Mouse (Mus musculus) forebrain, embryonic 14.5 days (tissue): ENCODE measurements at regions not wholly inside any gene's neighbourhood (a gene's known extent, or its start where the extent isn't known, plus 50 kb on each side); places are given as distances from the start of the nearest gene placed in this dataset.
A peak's percentile ranks its signal among the peaks of the same experiment; 100 is the strongest.

Source experiments
- ATAC-seq: fragments of 200-750 bp; cut with Nextera tagmentation; 2 replicates; pipeline ENCODE4 v1.8.0; 2017; ENCODE audit warnings: mild to moderate bottlenecking, moderate library complexity
- DNase-seq: peaks from one replicate; pipeline ENCODE4 v3.0.0-alpha.2; 2015; ENCODE audit warnings: low spot score
- H3K27ac ChIP-seq: fragments of 300-500 bp; sonication (generic); 2 replicates; pipeline ENCODE4 v1.5.1; 2014; ENCODE audit warnings: low read depth, mild to moderate bottlenecking, control low read depth, low read length, moderate library complexity
- H3K27me3 ChIP-seq: fragments of 300-500 bp; sonication (generic); replicated peaks from 2 replicates; pipeline ENCODE4 v1.6.1; 2014; ENCODE audit warnings: low read length, control low read depth, mixed read lengths; ENCODE audit not compliant: control insufficient read depth, insufficient read depth
- H3K36me3 ChIP-seq: fragments of 300-500 bp; sonication (generic); 2 replicates; pipeline ENCODE4 v1.6.1; 2014; ENCODE audit warnings: low read length, control low read depth; ENCODE audit not compliant: control insufficient read depth, insufficient read depth
- H3K4me1 ChIP-seq: fragments of 300-500 bp; sonication (generic); 2 replicates; pipeline ENCODE4 v1.6.1; 2014; ENCODE audit warnings: antibody characterized with exemption, low read length, control low read depth; ENCODE audit not compliant: control insufficient read depth, insufficient read depth
- H3K4me2 ChIP-seq: fragments of 300-500 bp; sonication (generic); 2 replicates; pipeline ENCODE4 v1.6.1; 2014; ENCODE audit warnings: mild to moderate bottlenecking, control low read depth, low read length
- H3K4me3 ChIP-seq: fragments of 300-500 bp; sonication (generic); 2 replicates; pipeline ENCODE4 v1.5.1; 2014; ENCODE audit warnings: low read depth, low read length, control low read depth
- H3K9ac ChIP-seq: fragments of 300-500 bp; sonication (generic); 2 replicates; pipeline ENCODE4 v1.6.1; 2014; ENCODE audit warnings: mild to moderate bottlenecking, low read length, control low read depth, moderate library complexity
- H3K9me3 ChIP-seq: fragments of 300-500 bp; sonication (generic); replicated peaks from 2 replicates; pipeline ENCODE4 v1.6.1; 2016; ENCODE audit warnings: low read length, control low read depth, mixed read lengths; ENCODE audit not compliant: control insufficient read depth
- WGBS: fragments of 180-500 bp; shearing (Covaris S2); extraction: QIAGEN DNeasy Blood & Tissue Kit; methylation state at CpG from one replicate; pipeline ENCODE4 v1.1.7; 2014; 5-methylcytosine and 5-hydroxymethylcytosine counted together

DNA sequence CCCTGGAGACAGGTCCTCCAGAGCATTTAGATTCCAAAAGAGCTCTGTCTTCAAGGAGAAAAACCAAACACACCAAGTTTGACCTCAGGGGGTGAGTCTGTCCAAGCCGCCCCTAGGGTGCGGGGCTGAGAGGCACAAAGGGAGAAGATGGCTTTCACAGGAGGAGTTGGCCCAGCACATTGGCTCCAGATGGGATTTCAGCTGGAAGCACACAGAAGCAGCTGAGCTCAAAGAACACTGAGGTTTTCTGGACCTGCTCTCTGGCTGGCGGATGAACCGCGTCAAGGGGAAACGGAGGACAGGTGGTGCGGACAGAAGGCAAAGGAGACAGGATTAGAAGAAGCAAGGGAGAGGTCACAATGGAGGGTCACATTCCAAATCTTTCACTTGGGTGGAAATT, 466.9 kb downstream of the Prss52 start:
- Histone ChIP-seq H3K4me1 (peaks cover 6% of the 10 kb centered on the region; the same call in 1 of the 2 replicates), H3K9me3 (no peaks in the 10 kb centered on the region), H3K9ac (no peak overlapping the region), H3K27ac (no peak overlapping the region), H3K36me3 (no peaks in the 10 kb centered on the region), H3K27me3 (no peaks in the 10 kb centered on the region), H3K4me3 (no peak overlapping the region), H3K4me2 (no peak overlapping the region)
- WGBS = 74% methylated on average over 7 of the region's 7 CpGs
- DNase-seq = no peak
- ATAC-seq = no peak

GRCm38 (mm10) chr14:64572756-64573155, 468.7 kb downstream of the Prss52 start:
- no peak for ATAC-seq
- H3K4me1 ChIP-seq = peaks cover 6% of the 10 kb centered on the region; the same call in 1 of the 2 replicates
- no peak overlapping the region for H3K4me2 ChIP-seq
- H3K9ac ChIP-seq = no peak overlapping the region
- no peak overlapping the region for H3K4me3 ChIP-seq
- no peaks in the 10 kb centered on the region for H3K9me3 ChIP-seq
- DNase-seq = no peak
- WGBS = 75% methylated on average over 2 of the region's 2 CpGs
- H3K36me3 ChIP-seq = no peaks in the 10 kb centered on the region
- H3K27me3 ChIP-seq = no peaks in the 10 kb centered on the region
- no peak overlapping the region for H3K27ac ChIP-seq

GRCm38 (mm10) chr14:64573773-64574172, 469.7 kb downstream of the Prss52 start:
- ATAC-seq = no peak
- H3K27ac ChIP-seq = peak overlapping the region; percentile 72
- WGBS = 57% methylated on average over 5 of the region's 5 CpGs
- no peaks in the 10 kb centered on the region for H3K27me3 ChIP-seq
- DNase-seq = no peak
- H3K4me3 ChIP-seq = no peak overlapping the region
- no peaks in the 10 kb centered on the region for H3K36me3 ChIP-seq
- H3K4me1 ChIP-seq = peaks cover 6% of the 10 kb centered on the region; the same call in 1 of the 2 replicates
- peak overlapping the region; percentile 41; the same call in 1 of the 2 replicates for H3K4me2 ChIP-seq
- peak overlapping the region; percentile 38; the same call in 1 of the 2 replicates for H3K9ac ChIP-seq
- no peaks in the 10 kb centered on the region for H3K9me3 ChIP-seq

- H3K9ac ChIP-seq = peak overlapping the region; percentile 48
- ATAC-seq (peak; percentile 78), DNase-seq (peak; percentile 56)
- no peaks in the 10 kb centered on the region for H3K27me3 ChIP-seq
- no peaks in the 10 kb centered on the region for H3K9me3 ChIP-seq
- H3K4me2 ChIP-seq = peak overlapping the region; percentile 41
- peaks cover 6% of the 10 kb centered on the region; the same call in 1 of the 2 replicates for H3K4me1 ChIP-seq
- WGBS = 57% methylated on average over 7 of the region's 7 CpGs
- H3K27ac ChIP-seq = peak overlapping the region; percentile 72
- H3K4me3 ChIP-seq = peak overlapping the region; percentile 14; the same call in 1 of the 2 replicates
- no peaks in the 10 kb centered on the region for H3K36me3 ChIP-seq
Measured at GRCm38 (mm10) chr14:64574277-64574676, 470.2 kb downstream of the Prss52 start.

DNA sequence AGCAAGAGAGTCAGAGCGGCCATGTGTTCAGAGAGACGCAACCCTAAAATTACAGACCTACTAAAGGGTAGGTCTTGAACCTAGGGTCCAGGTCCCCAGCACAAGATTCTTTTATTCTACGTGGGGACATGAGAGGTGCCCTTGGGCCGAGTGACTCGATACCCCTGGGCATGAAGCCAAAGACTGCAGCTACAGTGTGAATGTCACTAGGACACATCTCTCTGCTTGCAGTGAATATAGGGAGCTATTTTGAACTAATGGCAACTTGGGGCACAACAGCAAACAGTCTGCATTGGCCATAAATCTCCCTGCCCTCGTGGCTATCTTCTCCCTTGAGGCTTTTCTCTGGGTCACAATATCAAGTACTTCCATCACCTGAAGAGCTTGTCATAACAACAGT, 470.7 kb downstream of the Prss52 start:
- Histone ChIP-seq H3K36me3 (no peaks in the 10 kb centered on the region), H3K9me3 (no peaks in the 10 kb centered on the region), H3K4me3 (peak overlapping the region; percentile 14), H3K27me3 (no peaks in the 10 kb centered on the region), H3K4me1 (peaks cover 6% of the 10 kb centered on the region; the same call in 1 of the 2 replicates), H3K4me2 (peak overlapping the region; percentile 41), H3K27ac (peak overlapping the region; percentile 72; the same call in 1 of the 2 replicates), H3K9ac (peak overlapping the region; percentile 48)
- 69% methylated on average over 6 of the region's 6 CpGs for WGBS
- DNase-seq = no peak
- no peak for ATAC-seq

- Histone ChIP-seq H3K4me2 (peak overlapping the region; percentile 41), H3K4me1 (peaks cover 8% of the 10 kb centered on the region), H3K9ac (peak overlapping the region; percentile 6; the same call in 1 of the 2 replicates), H3K9me3 (no peaks in the 10 kb centered on the region), H3K36me3 (no peaks in the 10 kb centered on the region), H3K27me3 (no peaks in the 10 kb centered on the region), H3K27ac (no peak overlapping the region), H3K4me3 (no peak overlapping the region)
- no peak for DNase-seq
- 27% methylated on average over 4 of the region's 4 CpGs for WGBS
- ATAC-seq = no peak
Measured at GRCm38 (mm10) chr14:64575954-64576353, 471.9 kb downstream of the Prss52 start.

DNA sequence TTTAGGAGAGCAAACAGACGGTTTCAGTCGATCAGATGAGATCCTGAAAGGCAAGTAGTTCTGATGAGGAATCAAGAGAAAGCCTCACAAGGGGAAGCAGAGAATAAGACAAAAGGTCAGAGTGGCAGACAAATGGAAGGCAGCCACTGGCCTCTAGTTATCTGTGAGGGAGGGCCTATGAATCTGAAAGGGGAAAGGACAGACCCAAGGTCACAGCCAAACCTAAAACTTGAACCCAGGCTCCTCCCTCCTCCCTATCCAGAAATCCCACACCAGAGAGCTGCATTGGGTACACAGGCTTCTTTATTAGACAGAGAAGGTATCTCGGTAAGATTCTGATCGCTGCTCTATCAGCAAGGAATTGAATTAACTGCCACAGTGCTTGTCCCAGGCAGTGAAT, 476.0 kb downstream of the Prss52 start:
- no peaks in the 10 kb centered on the region for H3K9me3 ChIP-seq
- WGBS = 79% methylated on average over 4 of the region's 4 CpGs
- no peak overlapping the region for H3K9ac ChIP-seq
- peak overlapping the region; percentile 35 for H3K27ac ChIP-seq
- H3K27me3 ChIP-seq = no peaks in the 10 kb centered on the region
- H3K4me1 ChIP-seq = peaks cover 16% of the 10 kb centered on the region
- no peak for DNase-seq
- no peaks in the 10 kb centered on the region for H3K36me3 ChIP-seq
- H3K4me3 ChIP-seq = no peak overlapping the region
- no peak overlapping the region for H3K4me2 ChIP-seq
- no peak for ATAC-seq

GRCm38 (mm10) chr14:64580862-64581261, 476.8 kb downstream of the Prss52 start:
- 37% methylated on average over 6 of the region's 6 CpGs for WGBS
- Histone ChIP-seq H3K36me3 (no peaks in the 10 kb centered on the region), H3K4me3 (no peak overlapping the region), H3K27ac (peak overlapping the region; percentile 40; the same call in 1 of the 2 replicates), H3K27me3 (no peaks in the 10 kb centered on the region), H3K9ac (no peak overlapping the region), H3K4me1 (peaks cover 23% of the 10 kb centered on the region), H3K9me3 (no peaks in the 10 kb centered on the region), H3K4me2 (no peak overlapping the region)
- DNase-seq = no peak
- ATAC-seq = no peak

- Histone ChIP-seq H3K4me2 (0 out of 2 replicates have a peak overlapping the region, but pooled peaks have one; percentile 14), H3K4me3 (no peak overlapping the region), H3K9me3 (no peaks in the 10 kb centered on the region), H3K27ac (peak overlapping the region; percentile 70), H3K27me3 (no peaks in the 10 kb centered on the region), H3K4me1 (peaks cover 29% of the 10 kb centered on the region), H3K36me3 (no peaks in the 10 kb centered on the region), H3K9ac (peak overlapping the region; percentile 45)
- 12% methylated on average over 7 of the region's 7 CpGs for WGBS
- no peak for DNase-seq
- ATAC-seq = no peak
Measured at GRCm38 (mm10) chr14:64581705-64582104, 477.6 kb downstream of the Prss52 start.
